Mouse (Mus musculus): ENCODE measurements around the gene Dido1. TPM values are rescaled to one million over a fixed set of nuclear protein-coding genes. Genes with fewer than 3 reads are reported as not detected.

Gene Dido1
- total and polyA plus RNA-seq, 3 experiments = 17.8 to 35.1 (median 30.1) TPM

DNA sequence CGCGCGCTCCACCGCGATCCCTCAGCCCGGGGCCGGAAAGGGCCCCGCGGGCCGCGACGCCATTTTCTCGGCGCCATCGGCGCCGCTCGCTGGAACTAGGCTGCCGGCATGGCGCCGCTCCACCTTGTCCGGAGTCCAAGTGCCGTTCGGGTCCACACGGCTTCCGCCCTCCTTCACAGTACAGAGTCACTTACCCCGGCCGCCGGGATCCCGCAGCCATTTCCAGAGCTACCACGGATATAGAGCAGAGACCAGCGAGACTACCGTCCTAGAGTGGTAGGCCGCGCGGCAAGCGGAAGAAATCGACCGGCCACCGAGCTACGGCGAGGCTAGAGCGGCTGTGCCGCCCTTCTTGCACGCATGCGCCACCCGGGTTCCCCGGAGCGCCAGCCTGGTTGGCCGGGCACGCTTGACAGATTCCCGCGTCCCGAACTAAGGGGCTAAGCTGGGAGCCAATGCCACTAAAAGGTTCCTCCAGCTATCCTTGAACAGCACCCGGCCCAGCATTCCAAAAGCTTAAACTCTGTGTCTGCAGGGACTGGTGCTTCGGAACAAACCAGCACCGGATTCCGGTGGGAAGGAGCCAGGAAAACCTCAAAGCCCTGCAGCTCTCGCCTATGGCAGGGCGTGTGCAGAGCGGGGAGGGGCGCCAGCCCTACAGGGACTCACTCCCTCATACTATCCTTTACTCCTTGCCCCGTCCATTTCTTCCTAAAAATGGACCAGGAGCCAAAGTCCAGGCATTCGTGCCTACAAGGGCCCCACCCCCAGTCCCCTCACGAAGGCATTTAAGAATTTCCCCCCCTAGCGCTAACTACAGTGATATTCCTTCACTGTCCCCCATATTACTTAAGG lies 7.8 kb downstream of the Dido1 start (continued):
- TF ChIP-seq UBTF (IDR thresholded peaks at IDR 0.05; ENCODE audit: borderline replicate concordance, insufficient read depth, low read depth, low read length) = 0 out of 2 replicates have a peak, but pooled peaks have one; percentile 83
- no peak for TF ChIP-seq E2F4 (IDR thresholded peaks at IDR 0.05; ENCODE audit: borderline replicate concordance, low read depth, low read length)
- TF ChIP-seq POLR2A (IDR thresholded peaks at IDR 0.05; ENCODE audit: control insufficient read depth in 1 of 2, insufficient read depth in 1 of 2, low read depth in 1 of 2, low read length in 2 of 2, poor library complexity in 1 of 2) = peak; percentile 65 to 83
- TF ChIP-seq CHD1 (IDR thresholded peaks at IDR 0.05; ENCODE audit: low read depth, low read length) = no peak

DNA sequence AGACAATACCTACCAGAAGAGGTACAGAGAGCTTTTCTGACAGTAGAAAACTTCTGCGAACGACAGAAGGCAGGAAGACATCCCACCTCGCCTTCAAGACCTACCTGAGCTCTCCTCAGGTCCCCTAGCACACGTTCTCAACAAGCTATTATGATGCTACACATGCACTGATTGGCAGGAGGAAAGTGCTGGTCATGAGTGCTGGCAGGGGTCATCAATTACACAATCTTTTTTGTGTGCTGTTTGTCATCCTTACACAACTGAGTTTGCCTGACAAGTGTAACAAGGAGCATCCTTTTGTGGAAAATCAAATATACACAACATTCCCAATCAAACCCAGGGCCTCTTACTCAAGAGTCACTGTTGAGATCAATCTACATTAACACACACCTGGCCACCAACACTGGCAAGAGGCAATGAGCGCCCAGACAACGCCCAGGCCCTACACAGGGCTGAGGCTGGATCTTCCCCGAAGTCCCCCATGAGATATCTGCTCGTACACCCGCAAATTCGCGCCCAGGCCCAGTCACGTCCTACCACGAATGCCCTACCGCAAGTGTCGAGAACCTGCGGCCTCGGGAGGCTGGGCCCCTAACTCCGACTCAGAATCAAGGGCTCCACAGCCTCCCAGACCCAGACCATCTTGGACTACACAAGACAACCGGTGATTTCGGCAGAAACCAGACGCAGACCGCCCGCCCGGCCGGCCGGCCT lies 8.6 kb downstream of the Dido1 start:
- Histone ChIP-seq H3K9ac (ENCODE audit: control insufficient read depth, low read depth, low read length, poor library complexity, severe bottlenecking) (peak overlapping the region; percentile 99), H3K27me3 (ENCODE audit: control insufficient read depth in 1 of 2, insufficient read depth in 2 of 2, low read length in 2 of 2) (no peaks in the 10 kb centered on the region), H3K4me1 (ENCODE audit: control insufficient read depth in 1 of 2, insufficient read depth in 2 of 2, low read length in 2 of 2) (peaks cover 35 to 54% of the 10 kb centered on the region in 2 experiments), H3K4me3 (ENCODE audit: control insufficient read depth in 1 of 2, insufficient read depth in 1 of 2, low read depth in 2 of 2, low read length in 2 of 2) (peak overlapping the region; percentile 84 to 95), H3K9me3 (replicated peaks; ENCODE audit: insufficient read depth, low read length) (no peaks in the 10 kb centered on the region), H3K36me3 (ENCODE audit: control insufficient read depth in 1 of 2, insufficient read depth in 2 of 2, low read length in 2 of 2) (peaks cover 5 to 63% of the 10 kb centered on the region in 2 experiments), H3K27ac (ENCODE audit: control insufficient read depth, low read depth, low read length) (peak overlapping the region; percentile 81), H3K79me2 (ENCODE audit: control insufficient read depth, insufficient read depth, low read length, poor library complexity) (peaks cover 85% of the 10 kb centered on the region)
- TF ChIP-seq ZMIZ1 (IDR thresholded peaks at IDR 0.05; ENCODE audit: low read depth, low read length) (no peak), POLR2A (IDR thresholded peaks at IDR 0.05; ENCODE audit: control insufficient read depth in 1 of 2, insufficient read depth in 1 of 2, low read depth in 1 of 2, low read length in 2 of 2, poor library complexity in 1 of 2) (no peak; a peak in 1 of 4 replicates), USF1 (IDR thresholded peaks at IDR 0.05; ENCODE audit: low read depth, low read length) (no peak), SIN3A (IDR thresholded peaks at IDR 0.05; ENCODE audit: low read length) (no peak; the same call in 1 of the 2 replicates), CHD2 (IDR thresholded peaks at IDR 0.05; ENCODE audit: low read length) (no peak), GATA1 (IDR thresholded peaks at IDR 0.05; ENCODE audit: low read depth, low read length) (no peak), TAL1 (IDR thresholded peaks at IDR 0.05; ENCODE audit: low read length) (no peak), CHD1 (IDR thresholded peaks at IDR 0.05; ENCODE audit: low read depth, low read length) (no peak), GABPA (IDR thresholded peaks at IDR 0.05; ENCODE audit: low read depth, low read length) (no peak), RCOR1 (IDR thresholded peaks at IDR 0.05; ENCODE audit: low read depth, low read length) (no peak), RAD21 (IDR thresholded peaks at IDR 0.05; ENCODE audit: low read depth, low read length) (no peak), ETS1 (IDR thresholded peaks at IDR 0.05; ENCODE audit: low read depth, low read length) (no peak), ZNF384 (IDR thresholded peaks at IDR 0.05; ENCODE audit: low read depth, low read length) (no peak), SMC3 (IDR thresholded peaks at IDR 0.05; ENCODE audit: low read depth, low read length) (no peak), POLR2AphosphoS2 (IDR thresholded peaks at IDR 0.05; ENCODE audit: low read length) (no peak), NRF1 (IDR thresholded peaks at IDR 0.05; ENCODE audit: insufficient read depth, low read depth, low read length, poor library complexity, severe bottlenecking) (no peak), MAFK (IDR thresholded peaks at IDR 0.05; ENCODE audit: borderline replicate concordance, low read depth, low read length) (no peak)
- DNase-seq (ENCODE audit: low read depth, low spot score) = peak; percentile 59
